Mouse (Mus musculus): ENCODE data around the gene Prss50. TPM values are rescaled to one million over a fixed set of nuclear protein-coding genes. Genes with fewer than 3 reads are reported as not detected.
A peak's percentile ranks its signal among the peaks of the same experiment; 100 is the strongest.

Prss50 gene
- polyA plus RNA-seq, 1 experiment from 2014 or later, result not detected

- Histone ChIP-seq H3K4me1 (ENCODE audit: control insufficient read depth, insufficient read depth, low read length) (peaks cover 6% of the 10 kb centered on the region), H3K9me3 (replicated peaks; ENCODE audit: control insufficient read depth, low read length) (no peaks in the 10 kb centered on the region), H3K36me3 (ENCODE audit: control insufficient read depth, insufficient read depth) (no peaks in the 10 kb centered on the region), H3K4me3 (ENCODE audit: low read length) (no peak overlapping the region), H3K4me2 (ENCODE audit: low read depth, low read length) (no peak overlapping the region), H3K27ac (ENCODE audit: low read length) (no peak overlapping the region), H3K9ac (ENCODE audit: low read length) (no peak overlapping the region), H3K27me3 (ENCODE audit: control insufficient read depth, insufficient read depth, low read length) (no peaks in the 10 kb centered on the region)
- ATAC-seq (replicated peaks; ENCODE audit: extremely low read depth, insufficient read depth, low FRiP score), result no peak
- 83% methylated on average over 3 of the region's 3 CpGs for WGBS
Measured at GRCm38 (mm10) chr9:110892552-110892951, 34.8 kb downstream of the Prss50 start.

GRCm38 (mm10) chr9:110893429-110893828, 35.7 kb downstream of the Prss50 start:
- peaks cover 6% of the 10 kb centered on the region for H3K4me1 ChIP-seq (ENCODE audit: control insufficient read depth, insufficient read depth, low read length)
- 65% methylated on average over 10 of the region's 10 CpGs for WGBS
- no peak overlapping the region for H3K4me2 ChIP-seq (ENCODE audit: low read depth, low read length)
- no peak for ATAC-seq (replicated peaks; ENCODE audit: extremely low read depth, insufficient read depth, low FRiP score)
- no peaks in the 10 kb centered on the region for H3K36me3 ChIP-seq (ENCODE audit: control insufficient read depth, insufficient read depth)
- no peak overlapping the region for H3K9ac ChIP-seq (ENCODE audit: low read length)
- H3K4me3 ChIP-seq (ENCODE audit: low read length), result no peak overlapping the region
- no peak overlapping the region for H3K27ac ChIP-seq (ENCODE audit: low read length)
- H3K9me3 ChIP-seq (replicated peaks; ENCODE audit: control insufficient read depth, low read length), result no peaks in the 10 kb centered on the region
- H3K27me3 ChIP-seq (ENCODE audit: control insufficient read depth, insufficient read depth, low read length), result no peaks in the 10 kb centered on the region

- H3K4me2 ChIP-seq (ENCODE audit: low read depth, low read length), result no peak overlapping the region
- 53% methylated on average over 5 of the region's 5 CpGs for WGBS
- no peaks in the 10 kb centered on the region for H3K27me3 ChIP-seq (ENCODE audit: control insufficient read depth, insufficient read depth, low read length)
- H3K4me1 ChIP-seq (ENCODE audit: control insufficient read depth, insufficient read depth, low read length), result peaks cover 6% of the 10 kb centered on the region
- ATAC-seq (replicated peaks; ENCODE audit: extremely low read depth, insufficient read depth, low FRiP score), result no peak
- no peaks in the 10 kb centered on the region for H3K9me3 ChIP-seq (replicated peaks; ENCODE audit: control insufficient read depth, low read length)
- no peak overlapping the region for H3K9ac ChIP-seq (ENCODE audit: low read length)
- H3K36me3 ChIP-seq (ENCODE audit: control insufficient read depth, insufficient read depth), result no peaks in the 10 kb centered on the region
- no peak overlapping the region for H3K4me3 ChIP-seq (ENCODE audit: low read length)
- H3K27ac ChIP-seq (ENCODE audit: low read length), result no peak overlapping the region
Measured at GRCm38 (mm10) chr9:110895507-110895906, 37.7 kb downstream of the Prss50 start.

- H3K27ac ChIP-seq (ENCODE audit: low read length), result no peak overlapping the region
- no peak for ATAC-seq (replicated peaks; ENCODE audit: extremely low read depth, insufficient read depth, low FRiP score)
- no peaks in the 10 kb centered on the region for H3K36me3 ChIP-seq (ENCODE audit: control insufficient read depth, insufficient read depth)
- no peak overlapping the region for H3K9ac ChIP-seq (ENCODE audit: low read length)
- peak overlapping the region; percentile 30; the same call in 1 of the 2 replicates for H3K4me2 ChIP-seq (ENCODE audit: low read depth, low read length)
- no peaks in the 10 kb centered on the region for H3K27me3 ChIP-seq (ENCODE audit: control insufficient read depth, insufficient read depth, low read length)
- no peak overlapping the region for H3K4me3 ChIP-seq (ENCODE audit: low read length)
- H3K4me1 ChIP-seq (ENCODE audit: control insufficient read depth, insufficient read depth, low read length), result peaks cover 6% of the 10 kb centered on the region
- WGBS, result 27% methylated on average over 7 of the region's 7 CpGs
- H3K9me3 ChIP-seq (replicated peaks; ENCODE audit: control insufficient read depth, low read length), result no peaks in the 10 kb centered on the region
Measured at GRCm38 (mm10) chr9:110895994-110896393, 38.2 kb downstream of the Prss50 start.

- Histone ChIP-seq H3K4me1 (ENCODE audit: control insufficient read depth, insufficient read depth, low read length) (peaks cover 4% of the 10 kb centered on the region), H3K4me2 (ENCODE audit: low read depth, low read length) (peak overlapping the region; percentile 30), H3K9ac (ENCODE audit: low read length) (no peak overlapping the region), H3K27ac (ENCODE audit: low read length) (no peak overlapping the region), H3K9me3 (replicated peaks; ENCODE audit: control insufficient read depth, low read length) (no peaks in the 10 kb centered on the region), H3K4me3 (ENCODE audit: low read length) (no peak overlapping the region), H3K27me3 (ENCODE audit: control insufficient read depth, insufficient read depth, low read length) (no peaks in the 10 kb centered on the region), H3K36me3 (ENCODE audit: control insufficient read depth, insufficient read depth) (no peaks in the 10 kb centered on the region)
- 11% methylated on average over 6 of the region's 6 CpGs for WGBS
- ATAC-seq (replicated peaks; ENCODE audit: extremely low read depth, insufficient read depth, low FRiP score), result peak; percentile 55
Measured at GRCm38 (mm10) chr9:110896595-110896994, 38.8 kb downstream of the Prss50 start.

- no peaks in the 10 kb centered on the region for H3K36me3 ChIP-seq (ENCODE audit: control insufficient read depth, insufficient read depth)
- H3K27ac ChIP-seq (ENCODE audit: low read length), result no peak overlapping the region
- H3K9me3 ChIP-seq (replicated peaks; ENCODE audit: control insufficient read depth, low read length), result no peaks in the 10 kb centered on the region
- H3K27me3 ChIP-seq (ENCODE audit: control insufficient read depth, insufficient read depth, low read length), result no peaks in the 10 kb centered on the region
- H3K4me1 ChIP-seq (ENCODE audit: control insufficient read depth, insufficient read depth, low read length), result peaks cover 4% of the 10 kb centered on the region
- WGBS, result 31% methylated on average over 10 of the region's 10 CpGs
- no peak overlapping the region for H3K4me3 ChIP-seq (ENCODE audit: low read length)
- H3K9ac ChIP-seq (ENCODE audit: low read length), result no peak overlapping the region
- no peak for ATAC-seq (replicated peaks; ENCODE audit: extremely low read depth, insufficient read depth, low FRiP score)
- no peak overlapping the region for H3K4me2 ChIP-seq (ENCODE audit: low read depth, low read length)
Measured at GRCm38 (mm10) chr9:110899451-110900008, 41.8 kb downstream of the Prss50 start.

GRCm38 (mm10) chr9:110901204-110901603, 43.4 kb downstream of the Prss50 start:
- no peak overlapping the region for H3K9ac ChIP-seq (ENCODE audit: low read length)
- 86% methylated on average over 6 of the region's 6 CpGs for WGBS
- H3K4me2 ChIP-seq (ENCODE audit: low read depth, low read length), result no peak overlapping the region
- peaks cover 4% of the 10 kb centered on the region for H3K4me1 ChIP-seq (ENCODE audit: control insufficient read depth, insufficient read depth, low read length)
- no peaks in the 10 kb centered on the region for H3K27me3 ChIP-seq (ENCODE audit: control insufficient read depth, insufficient read depth, low read length)
- no peak overlapping the region for H3K4me3 ChIP-seq (ENCODE audit: low read length)
- no peak overlapping the region for H3K27ac ChIP-seq (ENCODE audit: low read length)
- no peaks in the 10 kb centered on the region for H3K36me3 ChIP-seq (ENCODE audit: control insufficient read depth, insufficient read depth)
- no peaks in the 10 kb centered on the region for H3K9me3 ChIP-seq (replicated peaks; ENCODE audit: control insufficient read depth, low read length)
- ATAC-seq (replicated peaks; ENCODE audit: extremely low read depth, insufficient read depth, low FRiP score), result no peak

GRCm38 (mm10) chr9:110902271-110902670, 44.5 kb downstream of the Prss50 start:
- Histone ChIP-seq H3K4me1 (ENCODE audit: control insufficient read depth, insufficient read depth, low read length) (no peaks in the 10 kb centered on the region; the same call in 1 of the 2 replicates), H3K4me3 (ENCODE audit: low read length) (no peak overlapping the region), H3K9ac (ENCODE audit: low read length) (no peak overlapping the region), H3K27ac (ENCODE audit: low read length) (no peak overlapping the region), H3K9me3 (replicated peaks; ENCODE audit: control insufficient read depth, low read length) (no peaks in the 10 kb centered on the region), H3K27me3 (ENCODE audit: control insufficient read depth, insufficient read depth, low read length) (no peaks in the 10 kb centered on the region), H3K36me3 (ENCODE audit: control insufficient read depth, insufficient read depth) (no peaks in the 10 kb centered on the region), H3K4me2 (ENCODE audit: low read depth, low read length) (no peak overlapping the region)
- no peak for ATAC-seq (replicated peaks; ENCODE audit: extremely low read depth, insufficient read depth, low FRiP score)
- 53% methylated on average over 4 of the region's 4 CpGs for WGBS

- WGBS, result 89% methylated on average over 11 of the region's 11 CpGs
Measured at GRCm38 (mm10) chr9:110907201-110907837, 49.6 kb downstream of the Prss50 start.

More at GRCm38 (mm10) chr9:110907201-110907837, 49.6 kb downstream of the Prss50 start:
- Histone ChIP-seq H3K27me3 (ENCODE audit: control insufficient read depth, insufficient read depth, low read length) (no peaks in the 10 kb centered on the region), H3K36me3 (ENCODE audit: control insufficient read depth, insufficient read depth) (no peaks in the 10 kb centered on the region), H3K4me2 (ENCODE audit: low read depth, low read length) (no peak overlapping the region), H3K27ac (ENCODE audit: low read length) (no peak overlapping the region), H3K4me1 (ENCODE audit: control insufficient read depth, insufficient read depth, low read length) (no peaks in the 10 kb centered on the region), H3K4me3 (ENCODE audit: low read length) (no peak overlapping the region), H3K9me3 (replicated peaks; ENCODE audit: control insufficient read depth, low read length) (no peaks in the 10 kb centered on the region), H3K9ac (ENCODE audit: low read length) (no peak overlapping the region)
- no peak; the same call in 1 of the 2 replicates for ATAC-seq (replicated peaks; ENCODE audit: extremely low read depth, insufficient read depth, low FRiP score)

All from heart, embryonic 16.5 days (tissue).